In the genomic region with DNA sequence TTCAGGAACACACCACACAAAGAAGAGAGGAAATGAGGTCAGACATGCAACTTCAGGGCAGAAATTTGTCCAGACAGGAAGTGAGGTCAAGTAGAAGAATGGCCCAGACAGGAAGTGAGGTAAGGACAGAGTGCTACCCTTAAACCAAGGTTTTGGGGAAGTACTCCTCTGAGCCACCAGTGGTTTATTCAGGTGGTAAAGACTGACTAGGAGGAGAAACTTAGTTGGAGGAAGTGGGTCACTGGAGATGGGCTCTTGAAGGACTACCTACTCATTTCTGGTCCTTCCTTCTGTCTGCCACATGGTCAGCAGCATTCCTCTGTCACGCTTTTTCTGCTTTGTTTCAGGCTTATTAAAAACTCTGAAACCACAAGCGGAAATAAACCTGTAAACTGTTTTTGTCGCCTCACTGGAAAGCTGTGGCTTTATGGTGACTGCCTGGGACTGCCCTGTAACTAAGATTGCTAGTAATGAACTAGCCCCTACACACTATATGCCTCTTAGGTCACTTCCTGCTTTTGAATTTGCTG, we compare ENCODE assay signal across 8 mouse cellular contexts. TPM values are rescaled to one million over a fixed set of nuclear protein-coding genes. Genes with fewer than 3 reads are reported as not detected.
DNase-seq lines count a peak whose midpoint lies in the region; ATAC-seq and TF ChIP-seq lines count a peak whose summit lies in the region.

No protein-coding gene starts in this region.

- no peak overlapping the region for H3K9ac ChIP-seq in lung, embryonic 16.5 days (ENCODE audit: low read length)
- H3K9ac ChIP-seq in limb, embryonic 14.5 days (ENCODE audit: low read depth, low read length, severe bottlenecking): no peak overlapping the region

- TF ChIP-seq POLR2A in limb, embryonic 14.5 days (IDR thresholded peaks at IDR 0.05; ENCODE audit: borderline replicate concordance, extremely low read depth, insufficient read depth, insufficient read length): no peak

- no peak overlapping the region for H3K4me2 ChIP-seq in lung, embryonic 16.5 days (ENCODE audit: low read depth, low read length)
- no peak overlapping the region for H3K4me2 ChIP-seq in limb, embryonic 14.5 days (replicated peaks; ENCODE audit: low read depth, low read length, severe bottlenecking)

- no peaks in the 10 kb centered on the region for H3K9me3 ChIP-seq in lung, embryonic 16.5 days (ENCODE audit: control insufficient read depth, low read length)
- H3K9me3 ChIP-seq in limb, embryonic 14.5 days (ENCODE audit: control insufficient read depth, low read length): no peaks in the 10 kb centered on the region

- no peak overlapping the region for H3K4me3 ChIP-seq in lung, embryonic 16.5 days (ENCODE audit: low read length)
- H3K4me3 ChIP-seq in brown adipose tissue, adult 24 weeks (ENCODE audit: insufficient read depth, low read depth, low read length): no peak overlapping the region
- H3K4me3 ChIP-seq in limb, embryonic 14.5 days (replicated peaks; ENCODE audit: low read length): no peak overlapping the region

- no peaks in the 10 kb centered on the region for H3K36me3 ChIP-seq in lung, embryonic 16.5 days (ENCODE audit: control insufficient read depth, insufficient read depth, low read length)
- H3K36me3 ChIP-seq in limb, embryonic 14.5 days (ENCODE audit: control insufficient read depth, insufficient read depth, low read length): 0 out of 2 replicates have a peak, but pooled peaks cover 7% of the 10 kb centered on the region
- no peaks in the 10 kb centered on the region for H3K36me3 ChIP-seq in splenic B cell, adult 2 months (ENCODE audit: control insufficient read depth, insufficient read depth, low read length, poor library complexity, severe bottlenecking)

- peaks cover 67% of the 10 kb centered on the region for H3K4me1 ChIP-seq in lung, embryonic 16.5 days (replicated peaks; ENCODE audit: control insufficient read depth, insufficient read depth, low read length)
- peaks cover 71% of the 10 kb centered on the region for H3K4me1 ChIP-seq in brown adipose tissue, adult 24 weeks (ENCODE audit: control insufficient read depth, insufficient read depth, insufficient read length, low read length)
- H3K4me1 ChIP-seq in limb, embryonic 14.5 days (ENCODE audit: control insufficient read depth, insufficient read depth, low read length): peaks cover 69% of the 10 kb centered on the region

- no peak for ATAC-seq in lung, embryonic 16.5 days (ENCODE audit: low read depth)
- ATAC-seq in limb, embryonic 14.5 days (ENCODE audit: low FRiP score, low read depth): no peak

- DNase-seq in lung, postnatal 14 days: no peak
- no peak for DNase-seq in limb, embryonic 14.5 days (ENCODE audit: low spot score)
- peak; percentile 97 for DNase-seq in splenic B cell, adult 2 months (ENCODE audit: low read depth, low spot score)
- DNase-seq in embryo, embryonic 11 days: no peak
- DNase-seq in right cerebral cortex, postnatal 14 days: no peak
- DNase-seq in layer of hippocampus, adult 18-20 months (ENCODE audit: low spot score in 2 of 2): no peak

- no peaks in the 10 kb centered on the region for H3K27me3 ChIP-seq in lung, embryonic 16.5 days (ENCODE audit: control insufficient read depth, insufficient read depth, low read depth, low read length)
- H3K27me3 ChIP-seq in limb, embryonic 14.5 days (ENCODE audit: control insufficient read depth, insufficient read depth, low read length): no peaks in the 10 kb centered on the region
- H3K27me3 ChIP-seq in splenic B cell, adult 2 months (ENCODE audit: control insufficient read depth, insufficient read depth, low read length, poor library complexity, severe bottlenecking): no peaks in the 10 kb centered on the region

- H3K27ac ChIP-seq in lung, embryonic 16.5 days (ENCODE audit: low read length): peak overlapping the region; percentile 63
- peak overlapping the region; percentile 67 for H3K27ac ChIP-seq in brown adipose tissue, adult 24 weeks (replicated peaks; ENCODE audit: low read depth, low read length)
- peak overlapping the region; percentile 16; the same call in 1 of the 2 replicates for H3K27ac ChIP-seq in limb, embryonic 14.5 days (replicated peaks; ENCODE audit: low read depth, low read length)

- WGBS in lung, embryonic 16.5 days: 65% methylated on average over 3 of the region's 3 CpGs
- 42% methylated on average over 3 of the region's 3 CpGs for WGBS in limb, embryonic 14.5 days

RNA-seq across cellular contexts. Expression of gene Ski, which starts 21.5 kb away (rescaled TPM):
- 15.8 and 16.7 TPM in 2 replicates for polyA plus RNA-seq in lung, embryonic 16.5 days (2015; fragmentation: Nextera tagmentation; extraction: Ambion mirVana)
- polyA plus RNA-seq in brown adipose tissue, adult 24 weeks (2012; ENCODE audit: insufficient read depth, insufficient read length, missing spikeins): 18.9 and 20.2 TPM in 2 replicates
- 88.7 and 109 TPM in 2 replicates for polyA plus RNA-seq in limb, embryonic 14.5 days (2012; rRNA removed)
- polyA plus RNA-seq in limb, embryonic 14.5 days (2014; fragmentation: Nextera tagmentation; extraction: Ambion mirVana): 44.0 and 47.5 TPM in 2 replicates
- total RNA-seq in layer of hippocampus, adult 18-20 months (2021): 100 to 1,000 TPM; 136 to 138 TPM

RNA-seq across cellular contexts. Expression of gene Faap20, which starts 48.7 kb away (rescaled TPM):
- 78.6 and 79.6 TPM in 2 replicates for polyA plus RNA-seq in lung, embryonic 16.5 days (2015; fragmentation: Nextera tagmentation; extraction: Ambion mirVana)
- 18.7 and 21.7 TPM in 2 replicates for polyA plus RNA-seq in brown adipose tissue, adult 24 weeks (2012; ENCODE audit: insufficient read depth, insufficient read length, missing spikeins)
- 64.6 and 85.1 TPM in 2 replicates for polyA plus RNA-seq in limb, embryonic 14.5 days (2012; rRNA removed)
- 72.5 and 84.8 TPM in 2 replicates for polyA plus RNA-seq in limb, embryonic 14.5 days (2014; fragmentation: Nextera tagmentation; extraction: Ambion mirVana)
- 10 to 100 TPM; 27.5 to 31.8 TPM for total RNA-seq in layer of hippocampus, adult 18-20 months (2021)

Comparison
In these comparisons a context has a peak if more than half of its experiments do, and no peak if none do; other contexts are left out.
1. H3K27ac ChIP-seq: peak in every context shown above with its lines; median percentile 67 in brown adipose tissue, adult 24 weeks; 63 in lung, embryonic 16.5 days; 16 in limb, embryonic 14.5 days.